Mouse (Mus musculus) retina, adult 2 months (tissue): ENCODE measurements around the gene Lgalsl.

ENCODE experiments used
- DNase-seq: peaks from one replicate; pipeline ENCODE4 v3.0.0-alpha.2; 2012; ENCODE audit warnings: low read depth, low spot score

The Lgalsl gene

GRCm38 (mm10) chr11:20782620-20783019 is 48.2 kb downstream of the Lgalsl start:
- no peak for DNase-seq

GRCm38 (mm10) chr11:20780312-20780711 is 50.5 kb downstream of the Lgalsl start:
- DNase-seq: no peak

DNA sequence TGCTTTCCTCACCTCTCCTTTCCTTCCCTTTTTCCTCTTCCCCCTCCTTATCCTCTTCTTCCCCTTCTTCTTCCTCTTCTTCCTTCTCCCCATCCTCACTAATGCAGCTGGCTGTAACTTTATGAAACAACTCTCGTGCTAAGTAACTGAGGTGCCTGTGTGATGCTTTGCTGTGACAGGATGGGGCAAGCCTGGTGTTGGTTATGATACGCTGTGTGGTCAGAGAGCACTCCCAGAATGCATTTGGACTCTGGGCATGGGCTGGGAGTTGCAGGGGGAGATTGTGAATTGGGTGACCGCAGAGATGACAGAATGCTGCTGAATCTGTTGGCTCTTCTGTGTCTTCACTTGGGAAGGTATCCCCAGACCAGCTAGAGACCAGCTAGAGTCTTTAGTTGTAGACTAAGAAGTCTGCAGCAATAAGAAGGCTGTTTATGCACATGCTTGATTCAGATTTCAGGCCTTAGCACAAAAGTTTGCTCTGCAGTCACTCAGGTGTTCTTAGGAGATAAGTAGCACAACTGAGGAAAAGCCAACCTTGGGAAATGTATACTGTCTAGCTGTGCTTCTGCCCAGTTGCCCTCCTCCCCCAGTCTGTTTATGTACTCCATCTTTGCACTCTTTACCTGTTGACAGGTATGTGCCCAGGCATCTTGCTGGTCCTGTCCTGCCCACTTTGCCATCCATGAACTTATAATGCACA is 51.8 kb downstream of the Lgalsl start:
- no peak for DNase-seq

DNA sequence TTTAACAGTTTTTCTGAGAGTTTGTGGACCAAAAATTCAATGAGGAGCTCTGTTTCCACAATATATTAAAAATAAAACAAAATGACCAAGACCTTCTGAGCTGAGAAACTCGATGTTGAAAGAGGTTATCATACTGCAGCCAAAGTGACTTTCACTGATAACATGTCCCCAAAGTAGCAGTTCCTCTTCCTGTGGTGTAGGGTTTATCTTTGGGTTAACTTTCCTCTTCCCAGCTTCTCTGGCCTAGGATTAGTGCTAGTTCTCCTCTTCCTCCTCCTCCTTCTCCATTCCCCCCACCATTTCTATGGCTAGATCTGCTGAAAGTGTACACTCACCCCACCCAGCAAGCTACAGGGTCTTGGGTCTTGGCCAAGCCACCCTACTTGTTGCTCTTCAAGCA is 52.6 kb downstream of the Lgalsl start:
- DNase-seq: no peak

DNA sequence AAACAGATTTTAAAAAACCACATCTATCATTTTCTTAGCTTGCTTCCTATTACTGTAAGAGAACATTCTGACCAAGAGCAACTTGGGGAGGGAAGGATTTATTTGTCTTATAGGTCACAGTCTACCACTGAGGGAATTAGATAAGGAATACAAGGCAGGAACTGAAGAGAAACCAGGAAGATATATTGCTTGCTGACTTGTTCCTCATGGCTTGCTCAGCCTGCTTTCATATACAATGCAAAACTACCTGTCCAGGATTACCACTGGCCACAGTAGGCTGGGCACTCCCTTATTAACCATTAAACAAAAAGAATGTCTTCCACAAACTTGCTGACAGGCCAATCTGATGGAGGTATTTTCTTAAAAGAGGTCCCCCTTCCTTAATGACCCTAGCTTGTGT is 54.2 kb downstream of the Lgalsl start:
- DNase-seq: no peak
